In the genomic region with DNA sequence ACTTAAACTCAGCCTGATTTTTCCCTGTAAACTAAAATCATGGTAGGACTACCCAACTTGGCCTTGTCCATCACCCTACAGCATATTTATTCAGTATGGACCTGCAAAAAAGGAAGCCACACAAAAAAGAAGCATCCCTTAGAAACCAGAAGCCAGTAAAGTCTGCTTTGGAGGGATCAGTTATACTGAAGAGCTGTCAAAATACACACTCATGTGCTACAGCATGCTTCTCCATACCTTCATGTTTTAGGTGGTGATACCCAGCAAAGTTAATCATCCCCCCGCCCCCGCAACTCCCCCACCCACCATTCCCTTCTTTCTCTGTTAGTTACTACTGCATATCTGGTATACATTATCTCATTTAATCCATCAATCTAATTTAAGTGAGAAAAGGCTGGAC, we compare ENCODE assay signal across 8 mouse cellular contexts. TPM values are rescaled to one million over a fixed set of nuclear protein-coding genes. Genes with fewer than 3 reads are reported as not detected.
DNase-seq lines count a peak whose midpoint lies in the region; ATAC-seq and TF ChIP-seq lines count a peak whose summit lies in the region.

No protein-coding gene starts in this region.

- 63% methylated on average over 2 of the region's 2 CpGs for WGBS in kidney, postnatal 0 days
- 63% methylated on average over 2 of the region's 2 CpGs for WGBS in embryonic facial prominence, embryonic 10.5 days
- WGBS in intestine, embryonic 16.5 days, result 65% methylated on average over 2 of the region's 2 CpGs
- WGBS in neural tube, embryonic 13.5 days, result 71% methylated on average over 2 of the region's 2 CpGs

- no peaks in the 10 kb centered on the region for H3K36me3 ChIP-seq in kidney, postnatal 0 days (ENCODE audit: insufficient read depth, low read length)
- peaks cover 14% of the 10 kb centered on the region for H3K36me3 ChIP-seq in embryonic facial prominence, embryonic 10.5 days (replicated peaks)
- H3K36me3 ChIP-seq in intestine, embryonic 16.5 days (ENCODE audit: control insufficient read depth, insufficient read depth, low read length), result no peaks in the 10 kb centered on the region
- H3K36me3 ChIP-seq in neural tube, embryonic 13.5 days, result peaks cover 6% of the 10 kb centered on the region; the same call in 1 of the 2 replicates

- no peak for TF ChIP-seq CTCF in kidney, postnatal 0 days (IDR thresholded peaks at IDR 0.05; ENCODE audit: low read depth)

- H3K27me3 ChIP-seq in kidney, postnatal 0 days (ENCODE audit: insufficient read depth, low read length), result no peaks in the 10 kb centered on the region
- H3K27me3 ChIP-seq in embryonic facial prominence, embryonic 10.5 days (replicated peaks; ENCODE audit: low read depth, poor library complexity, severe bottlenecking), result no peaks in the 10 kb centered on the region
- H3K27me3 ChIP-seq in intestine, embryonic 16.5 days (replicated peaks; ENCODE audit: control insufficient read depth, insufficient read depth, low read length), result no peaks in the 10 kb centered on the region
- no peaks in the 10 kb centered on the region for H3K27me3 ChIP-seq in neural tube, embryonic 13.5 days

- no peak for ATAC-seq in kidney, postnatal 0 days (replicated peaks; ENCODE audit: low FRiP score, low read depth)
- ATAC-seq in intestine, embryonic 16.5 days, result no peak
- ATAC-seq in neural tube, embryonic 13.5 days (ENCODE audit: low read depth), result no peak

- no peaks in the 10 kb centered on the region for H3K9me3 ChIP-seq in kidney, postnatal 0 days (replicated peaks; ENCODE audit: low read length)
- H3K9me3 ChIP-seq in embryonic facial prominence, embryonic 10.5 days, result no peaks in the 10 kb centered on the region
- no peaks in the 10 kb centered on the region for H3K9me3 ChIP-seq in intestine, embryonic 16.5 days (ENCODE audit: control insufficient read depth, low read length)
- H3K9me3 ChIP-seq in neural tube, embryonic 13.5 days, result no peaks in the 10 kb centered on the region

- DNase-seq in kidney, postnatal 0 days (ENCODE audit: low spot score), result no peak
- DNase-seq in kidney, postnatal 10 days, result no peak
- DNase-seq in embryonic facial prominence, embryonic 10.5 days (ENCODE audit: low spot score), result no peak
- no peak for DNase-seq in cerebellum, postnatal 4 days (ENCODE audit: low spot score in 2 of 2)
- DNase-seq in kidney, adult 18-20 months, result no peak
- no peak for DNase-seq in layer of hippocampus, postnatal 36 days

- peak overlapping the region; percentile 79 for H3K9ac ChIP-seq in kidney, postnatal 0 days (ENCODE audit: low read depth, low read length)
- H3K9ac ChIP-seq in intestine, embryonic 16.5 days (ENCODE audit: low read depth, low read length), result peak overlapping the region; percentile 73; the same call in 1 of the 2 replicates
- H3K9ac ChIP-seq in neural tube, embryonic 13.5 days, result peak overlapping the region; percentile 79

- peak overlapping the region; percentile 84 for H3K4me2 ChIP-seq in kidney, postnatal 0 days (ENCODE audit: low read length)
- peak overlapping the region; percentile 71 for H3K4me2 ChIP-seq in intestine, embryonic 16.5 days (ENCODE audit: low read depth, low read length)
- peak overlapping the region; percentile 78 for H3K4me2 ChIP-seq in neural tube, embryonic 13.5 days

- peak overlapping the region; percentile 97 for H3K27ac ChIP-seq in kidney, postnatal 0 days
- H3K27ac ChIP-seq in embryonic facial prominence, embryonic 10.5 days (replicated peaks), result peak overlapping the region; percentile 85
- H3K27ac ChIP-seq in intestine, embryonic 16.5 days (ENCODE audit: low read length), result peak overlapping the region; percentile 77
- H3K27ac ChIP-seq in neural tube, embryonic 13.5 days (replicated peaks), result peak overlapping the region; percentile 97

- H3K4me1 ChIP-seq in kidney, postnatal 0 days (replicated peaks; ENCODE audit: insufficient read depth, low read length), result peaks cover 32% of the 10 kb centered on the region
- H3K4me1 ChIP-seq in embryonic facial prominence, embryonic 10.5 days, result peaks cover 69% of the 10 kb centered on the region
- peaks cover 46% of the 10 kb centered on the region for H3K4me1 ChIP-seq in intestine, embryonic 16.5 days (ENCODE audit: control insufficient read depth, insufficient read depth, low read length)
- peaks cover 81% of the 10 kb centered on the region for H3K4me1 ChIP-seq in neural tube, embryonic 13.5 days (replicated peaks)

- peak overlapping the region; percentile 63 for H3K4me3 ChIP-seq in kidney, postnatal 0 days (replicated peaks; ENCODE audit: low read depth, low read length)
- peak overlapping the region; percentile 68 for H3K4me3 ChIP-seq in embryonic facial prominence, embryonic 10.5 days
- peak overlapping the region; percentile 57 for H3K4me3 ChIP-seq in intestine, embryonic 16.5 days (ENCODE audit: low read length)
- H3K4me3 ChIP-seq in neural tube, embryonic 13.5 days, result peak overlapping the region; percentile 54

RNA-seq across cellular contexts. Expression of a gene that starts 16.5 kb away (rescaled TPM):
- 76.8 and 85.9 TPM in 2 replicates for polyA plus RNA-seq in kidney, postnatal 0 days (2015; fragmentation: Nextera tagmentation; extraction: Ambion mirVana)
- 86.7 TPM in 2 replicates for polyA plus RNA-seq in embryonic facial prominence, embryonic 10.5 days (2016; fragmentation: Nextera tagmentation; extraction: Ambion mirVana)
- 74.6 and 83.1 TPM in 2 replicates for polyA plus RNA-seq in intestine, embryonic 16.5 days (2015; fragmentation: Nextera tagmentation; extraction: Ambion mirVana)
- polyA plus RNA-seq in neural tube, embryonic 13.5 days (2015; fragmentation: Nextera tagmentation; extraction: Ambion mirVana), result 151 and 160 TPM in 2 replicates
- total RNA-seq in layer of hippocampus, postnatal 36 days (2021), result 10 to 100 TPM; 90.9 to 92.2 TPM
